Mouse (Mus musculus): ENCODE results near the gene Slit3.
A peak's percentile ranks its signal among the peaks of the same experiment; 100 is the strongest.

Gene Slit3

GRCm38 (mm10) chr11:35202332-35202731 lies 81.3 kb downstream of the Slit3 start:
- DNase-seq = no peak

GRCm38 (mm10) chr11:35203673-35204072 lies 82.6 kb downstream of the Slit3 start:
- DNase-seq = no peak

GRCm38 (mm10) chr11:35204084-35204483 lies 83.1 kb downstream of the Slit3 start:
- DNase-seq = no peak

GRCm38 (mm10) chr11:35210728-35211682 lies 90.0 kb downstream of the Slit3 start:
- DNase-seq = no peak

- DNase-seq = no peak
Measured at GRCm38 (mm10) chr11:35224025-35224424, 103.0 kb downstream of the Slit3 start.

GRCm38 (mm10) chr11:35231361-35232090 lies 110.5 kb downstream of the Slit3 start:
- peak; percentile 7 to 20 for DNase-seq

- peak in 1 of 2 experiments; percentile 5 for DNase-seq
Measured at GRCm38 (mm10) chr11:35232321-35232720, 111.3 kb downstream of the Slit3 start.

- DNase-seq = no peak
Measured at GRCm38 (mm10) chr11:35241379-35241778, 120.4 kb downstream of the Slit3 start.

GRCm38 (mm10) chr11:35243597-35243996 lies 122.6 kb downstream of the Slit3 start:
- DNase-seq = no peak

- no peak for DNase-seq
Measured at GRCm38 (mm10) chr11:35244526-35244925, 123.5 kb downstream of the Slit3 start.

- DNase-seq = no peak
Measured at GRCm38 (mm10) chr11:35246623-35247022, 125.6 kb downstream of the Slit3 start.

GRCm38 (mm10) chr11:35248088-35248487 lies 127.1 kb downstream of the Slit3 start:
- no peak for DNase-seq

GRCm38 (mm10) chr11:35250871-35251418 lies 129.9 kb downstream of the Slit3 start:
- DNase-seq = no peak

GRCm38 (mm10) chr11:35251910-35252309 lies 130.9 kb downstream of the Slit3 start:
- DNase-seq = peak; percentile 57

- DNase-seq = no peak
Measured at GRCm38 (mm10) chr11:35257351-35257750, 136.3 kb downstream of the Slit3 start.

- no peak for DNase-seq
Measured at GRCm38 (mm10) chr11:35261562-35262087, 140.6 kb downstream of the Slit3 start.

GRCm38 (mm10) chr11:35262289-35262941 lies 141.4 kb downstream of the Slit3 start:
- peak; percentile 33 to 35 for DNase-seq

- DNase-seq = no peak
Measured at GRCm38 (mm10) chr11:35264749-35265148, 143.7 kb downstream of the Slit3 start.

- DNase-seq = no peak
Measured at GRCm38 (mm10) chr11:35270396-35270795, 149.4 kb downstream of the Slit3 start.

GRCm38 (mm10) chr11:35273416-35273815 lies 152.4 kb downstream of the Slit3 start:
- no peak for DNase-seq

GRCm38 (mm10) chr11:35274036-35274435 lies 153.0 kb downstream of the Slit3 start:
- DNase-seq = peak; percentile 19 to 40

- DNase-seq = no peak
Measured at GRCm38 (mm10) chr11:35275300-35275699, 154.3 kb downstream of the Slit3 start.

GRCm38 (mm10) chr11:35276001-35276400 lies 155.0 kb downstream of the Slit3 start:
- no peak for DNase-seq

Measured in lung, adult 18-20 months (tissue).